Mouse (Mus musculus) bone marrow, adult 2 months (tissue): ENCODE results near the gene Nfkbil1. TPM values are rescaled to one million over a fixed set of nuclear protein-coding genes. Genes with fewer than 3 reads are reported as not detected.

Source experiments
- H3K27ac ChIP-seq: fragments of 200-500 bp; 2 replicates; pipeline ENCODE4 v1.5.1; 2012; ENCODE audit warnings: low read depth, mild to moderate bottlenecking, control low read depth, inconsistent platforms, low read length; ENCODE audit not compliant: control insufficient read depth, poor library complexity, insufficient read depth
- H3K4me1 ChIP-seq: fragments of 200-500 bp; 2 replicates; pipeline ENCODE4 v1.6.1; 2011; ENCODE audit warnings: low read length; ENCODE audit not compliant: control insufficient read depth, insufficient read depth
- H3K4me3 ChIP-seq: fragments of 200-500 bp; replicated peaks from 2 replicates; pipeline ENCODE3; 2011; ENCODE audit warnings: mild to moderate bottlenecking, low read depth, low read length, control low read depth; ENCODE audit not compliant: control insufficient read depth
- CTCF ChIP-seq: fragments of 200-500 bp; IDR thresholded peaks from 2 replicates; pipeline ENCODE4 v1.5.1; 2011; ENCODE audit warnings: low read length, control low read depth; ENCODE audit not compliant: control insufficient read depth, insufficient read depth
- POLR2A ChIP-seq: fragments of 200-500 bp; IDR thresholded peaks from 2 replicates; pipeline ENCODE4 v1.6.1; 2011; ENCODE audit warnings: low read depth, mild to moderate bottlenecking, control low read depth, low read length, borderline replicate concordance; ENCODE audit not compliant: control insufficient read depth
- WGBS: fragments of 180-500 bp; shearing (Covaris S2); methylation state at CpG from one replicate; pipeline ENCODE4 v1.1.7; 2018; 5-methylcytosine and 5-hydroxymethylcytosine counted together
- polyA plus RNA-seq: library from polyadenylated mRNA; stranded (reverse); fragments of >200 nt; gene quantifications from 2 replicates; pipeline ENCODE4 v1.2.4, GENCODE M21; 2011; ENCODE audit warnings: low replicate concordance; ENCODE audit not compliant: missing spikeins, insufficient read depth, insufficient read length

Gene Nfkbil1
- polyA plus RNA-seq, 1 experiment, result 24.9 TPM

- TF ChIP-seq POLR2A, result no peak
- TF ChIP-seq CTCF, result no peak
- WGBS, result 66% methylated on average over 15 of the region's 15 CpGs
- no peak overlapping the region for H3K4me3 ChIP-seq
- H3K4me1 ChIP-seq, result peaks cover 2% of the 10 kb centered on the region
- no peak overlapping the region for H3K27ac ChIP-seq
These were observed 15.6 kb upstream of the Nfkbil1 start for GRCm38 (mm10) chr17:35251162-35251719.

GRCm38 (mm10) chr17:35250348-35251120, 14.9 kb upstream of the Nfkbil1 start:
- Histone ChIP-seq H3K27ac (peak overlapping the region; percentile 18; the same call in 1 of the 2 replicates), H3K4me1 (peaks cover 2% of the 10 kb centered on the region), H3K4me3 (no peak overlapping the region)
- 89% methylated on average over 3 of the region's 3 CpGs for WGBS
- no peak for TF ChIP-seq POLR2A
- TF ChIP-seq CTCF, result no peak

DNA sequence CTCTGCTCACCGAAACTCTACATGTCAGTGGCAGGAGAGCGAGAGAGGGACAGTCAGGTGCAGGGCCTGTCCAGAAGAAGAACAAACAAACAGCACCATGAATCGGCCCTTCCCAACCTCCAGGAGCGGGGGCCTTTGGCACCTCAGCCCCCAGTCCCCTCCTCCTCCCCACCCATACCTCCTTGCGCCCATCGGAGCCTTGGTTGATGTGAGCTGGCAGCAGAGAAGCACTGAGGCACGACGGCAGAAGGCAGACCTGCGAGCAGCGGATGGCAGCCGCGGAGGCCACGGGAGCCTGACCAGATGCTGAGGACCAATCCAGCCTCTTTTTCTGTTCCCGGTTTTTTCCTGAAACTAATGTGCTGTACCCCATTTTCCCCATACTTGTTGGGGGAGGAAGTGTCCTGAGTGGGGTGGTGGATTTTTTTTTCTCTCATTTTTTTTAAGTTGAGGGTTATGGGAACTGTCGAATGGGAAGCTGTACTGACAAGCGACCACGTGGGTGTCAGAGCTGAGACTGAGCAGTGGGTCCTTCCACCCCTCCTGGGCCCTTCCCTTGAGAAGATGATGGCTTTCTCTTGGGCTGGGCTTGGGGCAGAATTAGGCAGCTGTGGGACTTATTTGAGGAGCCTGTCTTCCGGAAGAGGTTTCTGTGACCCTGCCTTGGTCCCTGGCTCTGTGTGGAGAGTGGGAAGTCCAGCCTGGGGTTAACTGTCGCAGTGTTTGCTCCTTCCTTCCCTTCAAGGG, 14.0 kb upstream of the Nfkbil1 start:
- TF ChIP-seq CTCF (no peak), POLR2A (no peak)
- 84% methylated on average over 19 of the region's 19 CpGs for WGBS
- peaks cover 2% of the 10 kb centered on the region for H3K4me1 ChIP-seq

GRCm38 (mm10) chr17:35248986-35249385, 13.4 kb upstream of the Nfkbil1 start:
- no peak for TF ChIP-seq POLR2A
- no peak for TF ChIP-seq CTCF
- no peak overlapping the region for H3K4me3 ChIP-seq
- WGBS, result 91% methylated on average over 14 of the region's 14 CpGs
- peaks cover 6% of the 10 kb centered on the region for H3K4me1 ChIP-seq
- no peak overlapping the region for H3K27ac ChIP-seq

More for the DNA sequence above, 14.0 kb upstream of the Nfkbil1 start:
- Histone ChIP-seq H3K27ac (no peak overlapping the region), H3K4me3 (no peak overlapping the region)

DNA sequence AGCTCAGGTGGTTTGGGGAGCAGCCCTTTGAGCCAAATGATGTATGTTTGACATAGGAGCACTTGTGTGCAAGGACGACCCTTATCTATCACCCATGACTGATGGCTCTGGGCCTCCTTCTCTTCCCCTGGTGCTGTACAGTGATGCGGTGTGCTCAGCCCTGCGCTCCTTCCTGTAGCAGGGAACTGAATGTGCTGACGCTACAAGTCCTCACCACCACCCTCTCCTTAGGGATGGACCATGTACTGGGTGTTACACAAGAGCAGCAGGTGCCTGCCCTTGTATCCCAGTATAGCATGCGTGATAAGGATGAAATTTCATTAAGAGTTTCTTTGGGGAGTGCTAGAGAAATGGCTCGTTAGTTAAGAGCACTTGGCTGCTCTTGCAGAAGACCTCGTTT, 11.6 kb upstream of the Nfkbil1 start:
- WGBS, result 87% methylated on average over 7 of the region's 7 CpGs
- H3K4me3 ChIP-seq, result no peak overlapping the region
- H3K27ac ChIP-seq, result no peak overlapping the region
- TF ChIP-seq POLR2A (no peak), CTCF (no peak)
- H3K4me1 ChIP-seq, result peaks cover 7% of the 10 kb centered on the region

DNA sequence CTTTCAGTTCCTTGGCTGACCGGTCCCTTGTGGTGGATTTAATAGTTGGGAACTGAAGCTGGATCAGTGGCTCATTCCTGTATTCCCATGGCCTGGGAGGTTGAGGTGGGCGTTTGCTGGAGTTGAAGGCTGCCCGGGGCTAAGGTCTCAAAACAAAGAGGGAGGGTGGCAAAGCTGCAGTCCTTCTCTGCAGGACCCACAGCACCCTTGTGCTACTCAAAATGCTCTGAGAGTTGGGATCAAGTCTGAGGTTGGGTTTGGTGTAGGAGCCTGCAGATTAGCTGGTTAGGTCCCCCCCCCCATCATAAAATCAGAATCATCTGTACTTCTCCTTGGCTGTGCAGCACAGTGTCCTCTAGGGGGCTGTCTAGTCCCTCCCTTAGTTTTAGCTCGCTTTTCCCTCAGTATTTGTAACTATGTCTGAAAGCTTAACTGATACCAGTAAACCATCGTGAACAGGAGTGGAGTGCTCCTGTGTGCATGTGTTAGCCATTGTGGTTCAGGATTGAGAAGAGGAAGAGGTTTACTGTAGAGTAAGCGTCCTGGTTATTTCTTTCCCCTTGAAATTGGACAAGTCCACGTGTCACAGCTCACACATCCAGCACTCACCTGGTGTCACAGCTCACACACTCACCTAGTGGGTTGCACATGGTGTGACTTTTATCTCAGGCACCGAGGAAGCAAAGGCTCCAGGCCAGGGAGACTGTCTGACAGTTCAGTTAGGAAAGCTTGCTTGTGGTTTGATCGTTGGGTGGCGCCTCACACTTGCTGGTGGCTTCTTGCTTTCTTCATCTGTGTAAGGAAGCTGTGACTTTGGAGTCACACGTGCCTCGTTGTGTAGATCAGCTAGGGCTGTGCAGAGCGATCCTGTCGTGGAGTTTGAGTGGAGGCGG, 10.4 kb upstream of the Nfkbil1 start:
- 47% methylated on average over 15 of the region's 15 CpGs for WGBS
- H3K27ac ChIP-seq, result peak overlapping the region; percentile 5; the same call in 1 of the 2 replicates
- no peak overlapping the region for H3K4me3 ChIP-seq
- TF ChIP-seq POLR2A (no peak), CTCF (peak; percentile 31)
- H3K4me1 ChIP-seq, result peaks cover 5% of the 10 kb centered on the region; the same call in 1 of the 2 replicates

DNA sequence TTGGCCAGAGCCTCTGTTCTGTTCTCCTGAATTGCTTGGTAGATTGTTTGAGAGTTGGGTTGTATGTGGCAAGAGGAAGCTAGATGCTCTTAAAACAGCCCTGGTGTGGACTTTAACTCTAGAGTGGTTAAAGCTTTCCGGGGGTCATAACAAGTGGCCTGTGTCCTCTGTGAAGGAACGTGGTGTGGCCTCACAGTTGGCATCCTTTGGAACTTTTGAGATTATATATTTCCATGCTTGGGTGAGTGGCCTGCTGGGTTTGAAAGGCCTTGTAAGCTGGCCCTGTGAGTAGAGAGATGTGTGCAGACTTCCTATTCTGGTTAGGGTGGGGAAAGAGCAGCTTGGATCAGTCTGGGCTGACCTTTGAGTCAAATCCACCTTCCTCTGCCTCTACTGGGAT, 9.4 kb upstream of the Nfkbil1 start:
- WGBS, result 31% methylated on average over 2 of the region's 2 CpGs
- no peak overlapping the region for H3K27ac ChIP-seq
- H3K4me1 ChIP-seq, result peaks cover 5% of the 10 kb centered on the region; the same call in 1 of the 2 replicates
- H3K4me3 ChIP-seq, result no peak overlapping the region
- TF ChIP-seq POLR2A, result no peak
- no peak for TF ChIP-seq CTCF
